Mouse (Mus musculus): ENCODE measurements around the gene Npcd. TPM values are rescaled to one million over a fixed set of nuclear protein-coding genes. Genes with fewer than 3 reads are reported as not detected.

Gene Npcd
- polyA plus RNA-seq, 1 experiment = 0.68 TPM

GRCm38 (mm10) chr15:79796256-79796655 is 37.8 kb downstream of the Npcd start:
- TF ChIP-seq POLR2A (IDR thresholded peaks at IDR 0.05; ENCODE audit: low read depth, low read length) (no peak), CTCF (IDR thresholded peaks at IDR 0.05; ENCODE audit: extremely low read depth, insufficient read depth, insufficient read length, insufficient replicate concordance) (no peak)
- no peaks in the 10 kb centered on the region for H3K4me1 ChIP-seq (ENCODE audit: control insufficient read depth, insufficient read depth, insufficient read length)
- H3K4me3 ChIP-seq (ENCODE audit: extremely low read depth, insufficient read depth, insufficient read length) = no peak overlapping the region
- H3K27me3 ChIP-seq (ENCODE audit: control insufficient read depth, insufficient read depth, low read length) = no peaks in the 10 kb centered on the region
- no peak overlapping the region for H3K27ac ChIP-seq (ENCODE audit: insufficient read depth, low read length)
- H3K36me3 ChIP-seq (ENCODE audit: control insufficient read depth, insufficient read depth, low read length) = no peaks in the 10 kb centered on the region
- WGBS = 90% methylated on average over 12 of the region's 12 CpGs
- no peak for DNase-seq (ENCODE audit: low read depth in 1 of 2, low spot score in 2 of 2)

- Histone ChIP-seq H3K36me3 (ENCODE audit: control insufficient read depth, insufficient read depth, low read length) (no peaks in the 10 kb centered on the region), H3K27ac (ENCODE audit: insufficient read depth, low read length) (no peak overlapping the region), H3K4me1 (ENCODE audit: control insufficient read depth, insufficient read depth, insufficient read length) (no peaks in the 10 kb centered on the region), H3K27me3 (ENCODE audit: control insufficient read depth, insufficient read depth, low read length) (no peaks in the 10 kb centered on the region), H3K4me3 (ENCODE audit: extremely low read depth, insufficient read depth, insufficient read length) (no peak overlapping the region)
- 31% methylated on average over 20 of the region's 20 CpGs for WGBS
- DNase-seq (ENCODE audit: low read depth in 1 of 2, low spot score in 2 of 2) = no peak
- TF ChIP-seq POLR2A (IDR thresholded peaks at IDR 0.05; ENCODE audit: low read depth, low read length) = no peak
- no peak for TF ChIP-seq CTCF (IDR thresholded peaks at IDR 0.05; ENCODE audit: extremely low read depth, insufficient read depth, insufficient read length, insufficient replicate concordance)
These were observed 39.9 kb downstream of the Npcd start for GRCm38 (mm10) chr15:79794173-79794572.

GRCm38 (mm10) chr15:79793076-79793475 is 41.0 kb downstream of the Npcd start:
- WGBS = 66% methylated on average over 9 of the region's 9 CpGs
- TF ChIP-seq CTCF (IDR thresholded peaks at IDR 0.05; ENCODE audit: extremely low read depth, insufficient read depth, insufficient read length, insufficient replicate concordance) (no peak), POLR2A (IDR thresholded peaks at IDR 0.05; ENCODE audit: low read depth, low read length) (no peak)
- Histone ChIP-seq H3K36me3 (ENCODE audit: control insufficient read depth, insufficient read depth, low read length) (no peaks in the 10 kb centered on the region), H3K27ac (ENCODE audit: insufficient read depth, low read length) (no peak overlapping the region), H3K27me3 (ENCODE audit: control insufficient read depth, insufficient read depth, low read length) (no peaks in the 10 kb centered on the region), H3K4me1 (ENCODE audit: control insufficient read depth, insufficient read depth, insufficient read length) (no peaks in the 10 kb centered on the region), H3K4me3 (ENCODE audit: extremely low read depth, insufficient read depth, insufficient read length) (no peak overlapping the region)
- DNase-seq (ENCODE audit: low read depth in 1 of 2, low spot score in 2 of 2) = no peak

GRCm38 (mm10) chr15:79792455-79792854 is 41.6 kb downstream of the Npcd start:
- no peaks in the 10 kb centered on the region for H3K27me3 ChIP-seq (ENCODE audit: control insufficient read depth, insufficient read depth, low read length)
- H3K4me3 ChIP-seq (ENCODE audit: extremely low read depth, insufficient read depth, insufficient read length) = no peak overlapping the region
- no peaks in the 10 kb centered on the region for H3K36me3 ChIP-seq (ENCODE audit: control insufficient read depth, insufficient read depth, low read length)
- TF ChIP-seq POLR2A (IDR thresholded peaks at IDR 0.05; ENCODE audit: low read depth, low read length) (no peak), CTCF (IDR thresholded peaks at IDR 0.05; ENCODE audit: extremely low read depth, insufficient read depth, insufficient read length, insufficient replicate concordance) (no peak)
- no peak for DNase-seq (ENCODE audit: low read depth in 1 of 2, low spot score in 2 of 2)
- WGBS = 44% methylated on average over 19 of the region's 19 CpGs
- no peaks in the 10 kb centered on the region for H3K4me1 ChIP-seq (ENCODE audit: control insufficient read depth, insufficient read depth, insufficient read length)
- no peak overlapping the region for H3K27ac ChIP-seq (ENCODE audit: insufficient read depth, low read length)

GRCm38 (mm10) chr15:79791502-79791901 is 42.5 kb downstream of the Npcd start:
- Histone ChIP-seq H3K4me1 (ENCODE audit: control insufficient read depth, insufficient read depth, insufficient read length) (no peaks in the 10 kb centered on the region), H3K27me3 (ENCODE audit: control insufficient read depth, insufficient read depth, low read length) (no peaks in the 10 kb centered on the region), H3K27ac (ENCODE audit: insufficient read depth, low read length) (no peak overlapping the region), H3K36me3 (ENCODE audit: control insufficient read depth, insufficient read depth, low read length) (no peaks in the 10 kb centered on the region), H3K4me3 (ENCODE audit: extremely low read depth, insufficient read depth, insufficient read length) (no peak overlapping the region)
- peak in 1 of 2 experiments; percentile 30 for DNase-seq (ENCODE audit: low read depth in 1 of 2, low spot score in 2 of 2)
- no peak for TF ChIP-seq CTCF (IDR thresholded peaks at IDR 0.05; ENCODE audit: extremely low read depth, insufficient read depth, insufficient read length, insufficient replicate concordance)
- 3% methylated on average over 12 of the region's 12 CpGs for WGBS

- Histone ChIP-seq H3K27ac (ENCODE audit: insufficient read depth, low read length) (no peak overlapping the region), H3K27me3 (ENCODE audit: control insufficient read depth, insufficient read depth, low read length) (no peaks in the 10 kb centered on the region), H3K4me3 (ENCODE audit: extremely low read depth, insufficient read depth, insufficient read length) (no peak overlapping the region), H3K4me1 (ENCODE audit: control insufficient read depth, insufficient read depth, insufficient read length) (no peaks in the 10 kb centered on the region), H3K36me3 (ENCODE audit: control insufficient read depth, insufficient read depth, low read length) (no peaks in the 10 kb centered on the region)
- TF ChIP-seq POLR2A (IDR thresholded peaks at IDR 0.05; ENCODE audit: low read depth, low read length) = no peak
- no peak for TF ChIP-seq CTCF (IDR thresholded peaks at IDR 0.05; ENCODE audit: extremely low read depth, insufficient read depth, insufficient read length, insufficient replicate concordance)
- no peak for DNase-seq (ENCODE audit: low read depth in 1 of 2, low spot score in 2 of 2)
- 80% methylated on average over 6 of the region's 6 CpGs for WGBS
These were observed 43.1 kb downstream of the Npcd start for GRCm38 (mm10) chr15:79790905-79791304.

GRCm38 (mm10) chr15:79790111-79790510 is 43.9 kb downstream of the Npcd start:
- no peak overlapping the region for H3K27ac ChIP-seq (ENCODE audit: insufficient read depth, low read length)
- TF ChIP-seq CTCF (IDR thresholded peaks at IDR 0.05; ENCODE audit: extremely low read depth, insufficient read depth, insufficient read length, insufficient replicate concordance) (no peak), POLR2A (IDR thresholded peaks at IDR 0.05; ENCODE audit: low read depth, low read length) (no peak)
- WGBS = 69% methylated on average over 8 of the region's 8 CpGs
- H3K27me3 ChIP-seq (ENCODE audit: control insufficient read depth, insufficient read depth, low read length) = no peaks in the 10 kb centered on the region
- no peak for DNase-seq (ENCODE audit: low read depth in 1 of 2, low spot score in 2 of 2)
- H3K4me3 ChIP-seq (ENCODE audit: extremely low read depth, insufficient read depth, insufficient read length) = no peak overlapping the region
- no peaks in the 10 kb centered on the region for H3K4me1 ChIP-seq (ENCODE audit: control insufficient read depth, insufficient read depth, insufficient read length)
- H3K36me3 ChIP-seq (ENCODE audit: control insufficient read depth, insufficient read depth, low read length) = no peaks in the 10 kb centered on the region

All from spleen, adult 2 months (tissue).